Mouse (Mus musculus) kidney, adult 2 months (tissue): ENCODE measurements around the gene Pex7.

Source experiments
- CTCF ChIP-seq: fragments of 200-500 bp; conservative IDR thresholded peaks from 2 replicates; pipeline ENCODE4 v1.5.1; 2011; ENCODE audit warnings: low read depth, mild to moderate bottlenecking, control low read depth, low read length, moderate library complexity, mixed read lengths; ENCODE audit not compliant: insufficient read depth, insufficient read length
- POLR2A ChIP-seq: fragments of 200-500 bp; IDR thresholded peaks from one replicate; pipeline ENCODE4 v1.6.1; 2011; ENCODE audit warnings: low read depth, low read length, control low read depth

DNA sequence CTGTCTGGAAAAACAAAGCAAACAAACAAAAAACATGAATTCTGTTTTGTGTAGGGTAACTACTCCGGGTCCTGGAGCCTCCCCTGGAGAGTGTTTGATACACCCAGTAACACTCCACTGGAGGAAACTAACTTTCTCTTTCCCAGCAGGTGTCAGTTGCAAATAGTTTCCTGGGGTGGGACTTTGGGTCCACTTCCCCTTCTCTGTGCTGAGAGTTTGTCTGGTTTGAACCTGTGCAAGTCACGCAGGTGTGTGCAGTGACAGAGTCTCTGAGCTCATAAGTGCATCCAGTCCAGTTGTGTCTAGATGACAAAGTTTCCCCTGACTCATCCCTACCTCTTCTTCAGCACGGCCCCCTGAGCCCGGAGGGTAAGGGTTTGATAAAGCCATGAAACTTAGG lies 6.3 kb upstream of the Pex7 start:
- no peak for TF ChIP-seq POLR2A
- no peak for TF ChIP-seq CTCF
